Mouse (Mus musculus) forebrain, postnatal 0 days (tissue): ENCODE data around the gene Arhgap24. TPM values are rescaled to one million over a fixed set of nuclear protein-coding genes. Genes with fewer than 3 reads are reported as not detected.

ENCODE experiments used
- ATAC-seq: fragments of 200-750 bp; cut with Nextera tagmentation; 2 replicates; pipeline ENCODE4 v1.8.0; 2017; ENCODE audit warnings: mild to moderate bottlenecking, moderate library complexity
- DNase-seq: peaks from one replicate; pipeline ENCODE4 v3.0.0-alpha.2; 2015
- H3K27ac ChIP-seq: fragments of 300-500 bp; sonication (generic); 2 replicates; pipeline ENCODE4 v1.5.1; 2014; ENCODE audit warnings: low read depth, mild to moderate bottlenecking, antibody characterized with exemption, low read length, moderate library complexity, mixed read lengths
- H3K27me3 ChIP-seq: fragments of 300-500 bp; sonication (generic); 2 replicates; pipeline ENCODE4 v1.6.1; 2014; ENCODE audit warnings: mild to moderate bottlenecking, low read length, mixed read lengths; ENCODE audit not compliant: insufficient read depth
- H3K36me3 ChIP-seq: fragments of 300-500 bp; sonication (generic); 2 replicates; pipeline ENCODE4 v1.6.1; 2014; ENCODE audit warnings: mild to moderate bottlenecking, moderate library complexity; ENCODE audit not compliant: insufficient read depth
- H3K4me1 ChIP-seq: fragments of 300-500 bp; sonication (generic); 2 replicates; pipeline ENCODE4 v1.6.1; 2014; ENCODE audit warnings: antibody characterized with exemption; ENCODE audit not compliant: insufficient read depth
- H3K4me2 ChIP-seq: fragments of 300-500 bp; sonication (generic); 2 replicates; pipeline ENCODE4 v1.6.1; 2014; ENCODE audit warnings: low read depth, mild to moderate bottlenecking, moderate library complexity
- H3K4me3 ChIP-seq: fragments of 300-500 bp; sonication (generic); 2 replicates; pipeline ENCODE4 v1.5.1; 2014; ENCODE audit warnings: low read depth, low read length, mixed read lengths
- H3K9ac ChIP-seq: fragments of 300-500 bp; sonication (generic); 2 replicates; pipeline ENCODE4 v1.6.1; 2014; ENCODE audit warnings: mild to moderate bottlenecking
- H3K9me3 ChIP-seq: fragments of 300-500 bp; sonication (generic); 2 replicates; pipeline ENCODE4 v1.6.1; 2016; ENCODE audit warnings: low read length
- CTCF ChIP-seq: sonication (generic); IDR thresholded peaks from 2 replicates; pipeline ENCODE4 v1.5.1; 2016; ENCODE audit warnings: antibody characterized with exemption, control low read depth, low read depth
- WGBS: fragments of 180-500 bp; shearing (Covaris S2); extraction: QIAGEN DNeasy Blood & Tissue Kit; methylation state at CpG from one replicate; pipeline ENCODE4 v1.1.7; 2014; 5-methylcytosine and 5-hydroxymethylcytosine counted together
- polyA plus RNA-seq: library from polyadenylated mRNA; unstranded; fragments of >200 nt; fragmentation: Nextera tagmentation; extraction: Ambion mirVana; gene quantifications from 2 replicates; pipeline ENCODE4 v1.2.1, GENCODE M21; 2015
- total RNA-seq: library from RNA; depleted of rRNA; stranded (reverse); fragments of >200 nt; gene quantifications from 2 replicates; pipeline ENCODE4 v1.2.3, GENCODE M21; 2014

The Arhgap24 gene
- total and polyA plus RNA-seq, 2 experiments from 2014 or later = 6.0 to 8.6 TPM

- no peak for TF ChIP-seq CTCF
- Histone ChIP-seq H3K27me3 (no peaks in the 10 kb centered on the region), H3K9me3 (no peaks in the 10 kb centered on the region), H3K4me2 (no peak overlapping the region), H3K36me3 (no peaks in the 10 kb centered on the region), H3K4me3 (no peak overlapping the region), H3K9ac (no peak overlapping the region), H3K4me1 (no peaks in the 10 kb centered on the region), H3K27ac (no peak overlapping the region)
- DNase-seq = no peak
- no peak for ATAC-seq
- 60% methylated on average over 11 of the region's 11 CpGs for WGBS
Observed at GRCm38 (mm10) chr5:102550870-102551637, 69.9 kb downstream of the Arhgap24 start.

GRCm38 (mm10) chr5:102552533-102552932 lies 71.3 kb downstream of the Arhgap24 start:
- no peaks in the 10 kb centered on the region for H3K4me1 ChIP-seq
- ATAC-seq (no peak), DNase-seq (no peak)
- no peaks in the 10 kb centered on the region for H3K9me3 ChIP-seq
- no peak overlapping the region for H3K4me2 ChIP-seq
- WGBS = 84% methylated on average over 1 of the region's 1 CpGs
- H3K36me3 ChIP-seq = no peaks in the 10 kb centered on the region
- H3K9ac ChIP-seq = no peak overlapping the region
- no peak overlapping the region for H3K4me3 ChIP-seq
- H3K27me3 ChIP-seq = no peaks in the 10 kb centered on the region
- TF ChIP-seq CTCF = no peak
- no peak overlapping the region for H3K27ac ChIP-seq

- Histone ChIP-seq H3K4me1 (no peaks in the 10 kb centered on the region), H3K9me3 (no peaks in the 10 kb centered on the region), H3K4me3 (no peak overlapping the region), H3K27me3 (no peaks in the 10 kb centered on the region), H3K4me2 (no peak overlapping the region), H3K36me3 (no peaks in the 10 kb centered on the region), H3K27ac (no peak overlapping the region), H3K9ac (no peak overlapping the region)
- WGBS = 87% methylated on average over 4 of the region's 4 CpGs
- TF ChIP-seq CTCF = no peak
- ATAC-seq (no peak), DNase-seq (no peak)
Observed at GRCm38 (mm10) chr5:102555958-102556357, 74.8 kb downstream of the Arhgap24 start.

GRCm38 (mm10) chr5:102560270-102560669 lies 79.1 kb downstream of the Arhgap24 start:
- 41% methylated on average over 6 of the region's 6 CpGs for WGBS
- Histone ChIP-seq H3K27me3 (no peaks in the 10 kb centered on the region), H3K4me1 (no peaks in the 10 kb centered on the region), H3K27ac (no peak overlapping the region), H3K9me3 (no peaks in the 10 kb centered on the region), H3K36me3 (no peaks in the 10 kb centered on the region), H3K4me2 (no peak overlapping the region), H3K9ac (no peak overlapping the region), H3K4me3 (no peak overlapping the region)
- ATAC-seq = no peak
- TF ChIP-seq CTCF = no peak
- DNase-seq = no peak

- H3K9me3 ChIP-seq = no peaks in the 10 kb centered on the region
- no peaks in the 10 kb centered on the region for H3K27me3 ChIP-seq
- no peak for DNase-seq
- H3K4me3 ChIP-seq = no peak overlapping the region
- no peak for TF ChIP-seq CTCF
- no peaks in the 10 kb centered on the region for H3K4me1 ChIP-seq
- no peak overlapping the region for H3K27ac ChIP-seq
- no peak overlapping the region for H3K9ac ChIP-seq
- no peak for ATAC-seq
- H3K4me2 ChIP-seq = no peak overlapping the region
- 68% methylated on average over 4 of the region's 4 CpGs for WGBS
- H3K36me3 ChIP-seq = no peaks in the 10 kb centered on the region
Observed at GRCm38 (mm10) chr5:102563971-102564370, 82.8 kb downstream of the Arhgap24 start.

- Histone ChIP-seq H3K4me1 (no peaks in the 10 kb centered on the region), H3K9ac (no peak overlapping the region), H3K4me3 (no peak overlapping the region), H3K36me3 (no peaks in the 10 kb centered on the region), H3K27ac (no peak overlapping the region), H3K27me3 (no peaks in the 10 kb centered on the region), H3K4me2 (no peak overlapping the region), H3K9me3 (no peaks in the 10 kb centered on the region)
- no peak for TF ChIP-seq CTCF
- ATAC-seq = no peak
- WGBS = 64% methylated on average over 5 of the region's 5 CpGs
- no peak for DNase-seq
Observed at GRCm38 (mm10) chr5:102568764-102569163, 87.6 kb downstream of the Arhgap24 start.

GRCm38 (mm10) chr5:102571445-102571844 lies 90.3 kb downstream of the Arhgap24 start:
- H3K27me3 ChIP-seq = no peaks in the 10 kb centered on the region
- no peak overlapping the region for H3K27ac ChIP-seq
- H3K4me3 ChIP-seq = no peak overlapping the region
- TF ChIP-seq CTCF = no peak
- WGBS = 94% methylated on average over 2 of the region's 2 CpGs
- H3K9me3 ChIP-seq = 0 out of 2 replicates have a peak, but pooled peaks cover 4% of the 10 kb centered on the region
- H3K9ac ChIP-seq = no peak overlapping the region
- H3K4me1 ChIP-seq = no peaks in the 10 kb centered on the region
- DNase-seq (no peak), ATAC-seq (no peak)
- no peaks in the 10 kb centered on the region for H3K36me3 ChIP-seq
- no peak overlapping the region for H3K4me2 ChIP-seq
